Mouse (Mus musculus) liver, embryonic 13.5 days (tissue): ENCODE results near the gene Lifr. TPM values are rescaled to one million over a fixed set of nuclear protein-coding genes. Genes with fewer than 3 reads are reported as not detected.

Experiments
- ATAC-seq: fragments of 200-750 bp; cut with Nextera tagmentation; 2 replicates; pipeline ENCODE4 v1.8.0; 2017; ENCODE audit warnings: low read depth, mild to moderate bottlenecking, moderate number of reproducible peaks, moderate library complexity
- DNase-seq: peaks from one replicate; pipeline ENCODE4 v3.0.0; 2022
- H3K27ac ChIP-seq: fragments of 300-500 bp; sonication (generic); 2 replicates; pipeline ENCODE4 v1.5.1; 2015; ENCODE audit warnings: moderate library complexity, mild to moderate bottlenecking, inconsistent platforms
- H3K27me3 ChIP-seq: fragments of 300-500 bp; sonication (generic); 2 replicates; pipeline ENCODE4 v1.6.1; 2015; ENCODE audit warnings: mild to moderate bottlenecking, inconsistent platforms
- H3K36me3 ChIP-seq: fragments of 300-500 bp; sonication (generic); 2 replicates; pipeline ENCODE4 v1.6.1; 2015; ENCODE audit warnings: mild to moderate bottlenecking, inconsistent platforms
- H3K4me1 ChIP-seq: fragments of 300-500 bp; sonication (generic); replicated peaks from 2 replicates; pipeline ENCODE4 v1.6.1; 2015; ENCODE audit warnings: inconsistent platforms
- H3K4me2 ChIP-seq: fragments of 300-500 bp; sonication (generic); 2 replicates; pipeline ENCODE4 v1.6.1; 2015; ENCODE audit warnings: inconsistent platforms, mild to moderate bottlenecking, moderate library complexity
- H3K4me3 ChIP-seq: fragments of 300-500 bp; sonication (generic); replicated peaks from 2 replicates; pipeline ENCODE4 v1.5.1; 2015; ENCODE audit warnings: mild to moderate bottlenecking, inconsistent platforms
- H3K9ac ChIP-seq: fragments of 300-500 bp; sonication (generic); 2 replicates; pipeline ENCODE4 v1.6.1; 2015; ENCODE audit warnings: mild to moderate bottlenecking, inconsistent platforms
- H3K9me3 ChIP-seq: fragments of 300-500 bp; sonication (generic); replicated peaks from 2 replicates; pipeline ENCODE4 v1.6.1; 2016; ENCODE audit warnings: inconsistent platforms
- WGBS: fragments of 180-500 bp; shearing (Covaris S2); methylation state at CpG from one replicate; pipeline ENCODE4 v1.1.7; 2015; ENCODE audit not compliant: insufficient replicate concordance; 5-methylcytosine and 5-hydroxymethylcytosine counted together
- polyA plus RNA-seq: library from polyadenylated mRNA; unstranded; fragments of >200 nt; fragmentation: Nextera tagmentation; extraction: Ambion mirVana; gene quantifications from 2 replicates; pipeline ENCODE4 v1.2.1, GENCODE M21; 2015

The Lifr gene
- polyA plus RNA-seq, 1 experiment from 2014 or later = 20.5 TPM

- WGBS = 71% methylated on average over 9 of the region's 9 CpGs
- Histone ChIP-seq H3K9ac (no peak overlapping the region), H3K27me3 (no peaks in the 10 kb centered on the region), H3K4me3 (no peak overlapping the region), H3K4me1 (peaks cover 30% of the 10 kb centered on the region), H3K27ac (no peak overlapping the region), H3K36me3 (no peaks in the 10 kb centered on the region), H3K9me3 (no peaks in the 10 kb centered on the region), H3K4me2 (no peak overlapping the region)
- ATAC-seq (no peak), DNase-seq (no peak)
These were observed 54.5 kb downstream of the Lifr start for GRCm38 (mm10) chr15:7144942-7145341.

- no peak overlapping the region for H3K9ac ChIP-seq
- no peak overlapping the region for H3K4me3 ChIP-seq
- H3K9me3 ChIP-seq = no peaks in the 10 kb centered on the region
- WGBS = 55% methylated on average over 5 of the region's 5 CpGs
- ATAC-seq = no peak
- DNase-seq = no peak
- H3K36me3 ChIP-seq = no peaks in the 10 kb centered on the region
- no peak overlapping the region for H3K4me2 ChIP-seq
- H3K27me3 ChIP-seq = no peaks in the 10 kb centered on the region
- H3K4me1 ChIP-seq = peaks cover 30% of the 10 kb centered on the region
- no peak overlapping the region for H3K27ac ChIP-seq
These were observed 55.1 kb downstream of the Lifr start for GRCm38 (mm10) chr15:7145555-7145954.

- peak; percentile 36; the same call in 1 of the 2 replicates for ATAC-seq
- H3K4me2 ChIP-seq = no peak overlapping the region
- no peaks in the 10 kb centered on the region for H3K36me3 ChIP-seq
- no peaks in the 10 kb centered on the region for H3K27me3 ChIP-seq
- H3K4me1 ChIP-seq = peaks cover 24% of the 10 kb centered on the region
- 56% methylated on average over 8 of the region's 8 CpGs for WGBS
- DNase-seq = no peak
- H3K9ac ChIP-seq = no peak overlapping the region
- H3K4me3 ChIP-seq = no peak overlapping the region
- H3K9me3 ChIP-seq = no peaks in the 10 kb centered on the region
- no peak overlapping the region for H3K27ac ChIP-seq
These were observed 56.1 kb downstream of the Lifr start for GRCm38 (mm10) chr15:7146529-7146928.

- peaks cover 14% of the 10 kb centered on the region for H3K4me1 ChIP-seq
- H3K4me3 ChIP-seq = no peak overlapping the region
- H3K4me2 ChIP-seq = no peak overlapping the region
- ATAC-seq = no peak
- no peaks in the 10 kb centered on the region for H3K9me3 ChIP-seq
- whole genome bisulfite sequencing = 83% methylated on average over 18 of the region's 18 CpGs
- H3K9ac ChIP-seq = no peak overlapping the region
- no peak overlapping the region for H3K27ac ChIP-seq
- no peaks in the 10 kb centered on the region for H3K27me3 ChIP-seq
- no peaks in the 10 kb centered on the region for H3K36me3 ChIP-seq
- no peak for DNase-seq
These were observed 59.4 kb downstream of the Lifr start for GRCm38 (mm10) chr15:7149796-7150195.

GRCm38 (mm10) chr15:7150591-7150990, 60.2 kb downstream of the Lifr start:
- WGBS = 70% methylated on average over 9 of the region's 9 CpGs

GRCm38 (mm10) chr15:7152116-7152760, 61.8 kb downstream of the Lifr start:
- Histone ChIP-seq H3K4me1 (0 out of 2 replicates have a peak, but pooled peaks cover 3% of the 10 kb centered on the region), H3K4me2 (no peak overlapping the region), H3K27ac (no peak overlapping the region), H3K4me3 (no peak overlapping the region), H3K9me3 (no peaks in the 10 kb centered on the region), H3K9ac (no peak overlapping the region), H3K36me3 (0 out of 2 replicates have a peak, but pooled peaks cover 7% of the 10 kb centered on the region), H3K27me3 (no peaks in the 10 kb centered on the region)
- ATAC-seq = no peak
- DNase-seq = no peak
- WGBS = 56% methylated on average over 10 of the region's 10 CpGs

More at GRCm38 (mm10) chr15:7150591-7150990, 60.2 kb downstream of the Lifr start:
- peaks cover 6% of the 10 kb centered on the region for H3K4me1 ChIP-seq
- H3K4me3 ChIP-seq = no peak overlapping the region
- no peaks in the 10 kb centered on the region for H3K27me3 ChIP-seq
- DNase-seq (no peak), ATAC-seq (no peak)
- no peaks in the 10 kb centered on the region for H3K36me3 ChIP-seq
- H3K27ac ChIP-seq = no peak overlapping the region
- H3K9me3 ChIP-seq = no peaks in the 10 kb centered on the region
- H3K9ac ChIP-seq = no peak overlapping the region
- no peak overlapping the region for H3K4me2 ChIP-seq

GRCm38 (mm10) chr15:7154010-7154736, 63.8 kb downstream of the Lifr start:
- DNase-seq (no peak), ATAC-seq (no peak)
- no peaks in the 10 kb centered on the region for H3K27me3 ChIP-seq
- no peak overlapping the region for H3K27ac ChIP-seq
- H3K4me2 ChIP-seq = no peak overlapping the region
- H3K4me3 ChIP-seq = no peak overlapping the region
- no peaks in the 10 kb centered on the region for H3K9me3 ChIP-seq
- H3K4me1 ChIP-seq = 0 out of 2 replicates have a peak, but pooled peaks cover 3% of the 10 kb centered on the region
- 79% methylated on average over 15 of the region's 15 CpGs for WGBS
- H3K36me3 ChIP-seq = 0 out of 2 replicates have a peak, but pooled peaks cover 11% of the 10 kb centered on the region
- no peak overlapping the region for H3K9ac ChIP-seq

- Histone ChIP-seq H3K9me3 (no peaks in the 10 kb centered on the region), H3K4me2 (no peak overlapping the region), H3K9ac (no peak overlapping the region), H3K4me1 (0 out of 2 replicates have a peak, but pooled peaks cover 3% of the 10 kb centered on the region), H3K4me3 (no peak overlapping the region), H3K36me3 (0 out of 2 replicates have a peak, but pooled peaks cover 15% of the 10 kb centered on the region), H3K27ac (no peak overlapping the region), H3K27me3 (no peaks in the 10 kb centered on the region)
- DNase-seq (no peak), ATAC-seq (no peak)
- 51% methylated on average over 7 of the region's 7 CpGs for WGBS
These were observed 64.3 kb downstream of the Lifr start for GRCm38 (mm10) chr15:7154737-7155090.

GRCm38 (mm10) chr15:7157658-7158057, 67.2 kb downstream of the Lifr start:
- Histone ChIP-seq H3K9ac (no peak overlapping the region), H3K4me3 (no peak overlapping the region), H3K27ac (no peak overlapping the region), H3K27me3 (no peaks in the 10 kb centered on the region), H3K4me2 (no peak overlapping the region), H3K9me3 (no peaks in the 10 kb centered on the region), H3K4me1 (0 out of 2 replicates have a peak, but pooled peaks cover 3% of the 10 kb centered on the region), H3K36me3 (0 out of 2 replicates have a peak, but pooled peaks cover 16% of the 10 kb centered on the region)
- no peak for DNase-seq
- ATAC-seq = no peak
- 67% methylated on average over 6 of the region's 6 CpGs for WGBS

- 0 out of 2 replicates have a peak, but pooled peaks cover 16% of the 10 kb centered on the region for H3K36me3 ChIP-seq
- 65% methylated on average over 9 of the region's 9 CpGs for WGBS
- ATAC-seq (peak; percentile 68), DNase-seq (no peak)
- no peak overlapping the region for H3K4me2 ChIP-seq
- H3K27me3 ChIP-seq = no peaks in the 10 kb centered on the region
- H3K9me3 ChIP-seq = no peaks in the 10 kb centered on the region
- H3K27ac ChIP-seq = peak overlapping the region; percentile 1; the same call in 1 of the 2 replicates
- no peak overlapping the region for H3K4me3 ChIP-seq
- no peaks in the 10 kb centered on the region for H3K4me1 ChIP-seq
- no peak overlapping the region for H3K9ac ChIP-seq
These were observed 69.5 kb downstream of the Lifr start for GRCm38 (mm10) chr15:7159869-7160268.

- Histone ChIP-seq H3K4me3 (no peak overlapping the region), H3K9ac (no peak overlapping the region), H3K27ac (no peak overlapping the region), H3K36me3 (0 out of 2 replicates have a peak, but pooled peaks cover 16% of the 10 kb centered on the region), H3K9me3 (no peaks in the 10 kb centered on the region), H3K4me2 (no peak overlapping the region), H3K4me1 (no peaks in the 10 kb centered on the region), H3K27me3 (no peaks in the 10 kb centered on the region)
- DNase-seq = no peak
- 71% methylated on average over 8 of the region's 8 CpGs for WGBS
- peak; percentile 49 for ATAC-seq
These were observed 69.9 kb downstream of the Lifr start for GRCm38 (mm10) chr15:7160321-7160720.
